Mouse (Mus musculus) liver, postnatal 0 days (tissue): Measurements from ENCODE around the gene Sec24c. TPM values are rescaled to one million over a fixed set of nuclear protein-coding genes. Genes with fewer than 3 reads are reported as not detected.

ENCODE experiments used
- ATAC-seq: fragments of 200-750 bp; cut with Nextera tagmentation; 2 replicates; pipeline ENCODE4 v1.8.0; 2017; ENCODE audit warnings: mild to moderate bottlenecking, moderate library complexity
- DNase-seq: peaks from one replicate; pipeline ENCODE4 v3.0.0-alpha.2; 2016
- H3K27ac ChIP-seq: fragments of 300-500 bp; sonication (generic); 2 replicates; pipeline ENCODE4 v1.5.1; 2014; ENCODE audit warnings: antibody characterized with exemption, moderate library complexity, mild to moderate bottlenecking, low read depth
- H3K27me3 ChIP-seq: fragments of 300-500 bp; sonication (generic); 2 replicates; pipeline ENCODE4 v1.6.1; 2014; ENCODE audit warnings: low read length, control low read depth, mixed read lengths; ENCODE audit not compliant: insufficient read depth
- H3K36me3 ChIP-seq: fragments of 300-500 bp; sonication (generic); replicated peaks from 2 replicates; pipeline ENCODE4 v1.6.1; 2014; ENCODE audit warnings: mild to moderate bottlenecking, control low read depth, low read length, moderate library complexity, mixed read lengths; ENCODE audit not compliant: insufficient read depth
- H3K4me1 ChIP-seq: fragments of 300-500 bp; sonication (generic); 2 replicates; pipeline ENCODE4 v1.6.1; 2014; ENCODE audit warnings: antibody characterized with exemption, mild to moderate bottlenecking, control low read depth; ENCODE audit not compliant: insufficient read depth
- H3K4me2 ChIP-seq: fragments of 300-500 bp; sonication (generic); 2 replicates; pipeline ENCODE4 v1.6.1; 2014; ENCODE audit warnings: low read depth, mild to moderate bottlenecking, low read length, moderate library complexity, mixed read lengths
- H3K4me3 ChIP-seq: fragments of 300-500 bp; sonication (generic); 2 replicates; pipeline ENCODE4 v1.5.1; 2014; ENCODE audit warnings: low read depth, low read length
- H3K9ac ChIP-seq: fragments of 300-500 bp; sonication (generic); replicated peaks from 2 replicates; pipeline ENCODE4 v1.6.1; 2014; ENCODE audit warnings: mild to moderate bottlenecking, moderate library complexity
- H3K9me3 ChIP-seq: fragments of 300-500 bp; sonication (generic); 2 replicates; pipeline ENCODE4 v1.6.1; 2016; ENCODE audit warnings: mild to moderate bottlenecking, control low read depth, low read length, mixed read lengths
- CTCF ChIP-seq: sonication (generic); IDR thresholded peaks from 2 replicates; pipeline ENCODE4 v1.5.1; 2016; ENCODE audit warnings: antibody characterized with exemption, low read depth
- EP300 ChIP-seq: IDR thresholded peaks from 2 replicates; pipeline ENCODE4 v1.6.1; 2016; ENCODE audit warnings: antibody characterized with exemption, low read depth, mild to moderate bottlenecking
- WGBS: fragments of 180-500 bp; shearing (Covaris S2); extraction: QIAGEN DNeasy Blood & Tissue Kit; methylation state at CpG from one replicate; pipeline ENCODE4 v1.1.7; 2014; ENCODE audit not compliant: insufficient replicate concordance; 5-methylcytosine and 5-hydroxymethylcytosine counted together
- polyA plus RNA-seq: library from polyadenylated mRNA; unstranded; fragments of >200 nt; fragmentation: Nextera tagmentation; extraction: Ambion mirVana; gene quantifications from 2 replicates; pipeline ENCODE4 v1.2.1, GENCODE M21; 2015

The Sec24c gene
- polyA plus RNA-seq, 1 experiment from 2014 or later = 31.3 TPM

- Histone ChIP-seq H3K4me3 (peak within 1 kb of the TSS; percentile 97), H3K4me1 (peaks cover 19% of the 10 kb centered on the region), H3K27ac (peak within 1 kb of the TSS; percentile 94), H3K9me3 (no peaks in the 10 kb centered on the region), H3K9ac (peak within 1 kb of the TSS; percentile 98), H3K36me3 (peaks cover 20% of the 10 kb centered on the region), H3K4me2 (peak within 1 kb of the TSS; percentile 97), H3K27me3 (no peaks in the 10 kb centered on the region)
- DNase-seq (peak; percentile 90), ATAC-seq (peak; percentile 89)
- under 1% methylated on average over 74 of the region's 80 CpGs for WGBS
- TF ChIP-seq CTCF (no peak), EP300 (no peak)
Observed at GRCm38 (mm10) chr14:20707201-20708190, 33.4 kb downstream of the Sec24c start, which contains the start of gene Zswim8. Gene Zswim8 (plus strand): TSS chr14:20707552.

- peak overlapping the region; percentile 97 for H3K4me2 ChIP-seq
- peaks cover 19% of the 10 kb centered on the region for H3K4me1 ChIP-seq
- H3K9ac ChIP-seq = peak overlapping the region; percentile 98
- H3K27me3 ChIP-seq = no peaks in the 10 kb centered on the region
- peaks cover 27% of the 10 kb centered on the region for H3K36me3 ChIP-seq
- 11% methylated on average over 10 of the region's 10 CpGs for WGBS
- H3K27ac ChIP-seq = peak overlapping the region; percentile 94
- ATAC-seq = no peak
- peak overlapping the region; percentile 97 for H3K4me3 ChIP-seq
- H3K9me3 ChIP-seq = no peaks in the 10 kb centered on the region
- TF ChIP-seq EP300 (no peak), CTCF (no peak)
- no peak for DNase-seq
Observed at GRCm38 (mm10) chr14:20708239-20708638, 34.1 kb downstream of the Sec24c start.

- H3K36me3 ChIP-seq = peaks cover 74% of the 10 kb centered on the region
- ATAC-seq (no peak), DNase-seq (no peak)
- 66% methylated on average over 11 of the region's 11 CpGs for WGBS
- no peak overlapping the region for H3K4me3 ChIP-seq
- TF ChIP-seq CTCF = no peak
- TF ChIP-seq EP300 = no peak
- peaks cover 4% of the 10 kb centered on the region for H3K4me1 ChIP-seq
- no peaks in the 10 kb centered on the region for H3K27me3 ChIP-seq
- H3K9me3 ChIP-seq = no peaks in the 10 kb centered on the region
- H3K9ac ChIP-seq = no peak overlapping the region
- H3K27ac ChIP-seq = no peak overlapping the region
- no peak overlapping the region for H3K4me2 ChIP-seq
Observed at GRCm38 (mm10) chr14:20713832-20714231, 39.7 kb downstream of the Sec24c start.

- H3K9ac ChIP-seq = no peak overlapping the region
- H3K27ac ChIP-seq = no peak overlapping the region
- no peak overlapping the region for H3K4me2 ChIP-seq
- H3K4me3 ChIP-seq = no peak overlapping the region
- no peak for ATAC-seq
- peaks cover 89% of the 10 kb centered on the region for H3K36me3 ChIP-seq
- no peaks in the 10 kb centered on the region for H3K4me1 ChIP-seq
- H3K27me3 ChIP-seq = no peaks in the 10 kb centered on the region
- 86% methylated on average over 10 of the region's 10 CpGs for WGBS
- no peak for TF ChIP-seq CTCF
- no peak for TF ChIP-seq EP300
- DNase-seq = no peak
- no peaks in the 10 kb centered on the region for H3K9me3 ChIP-seq
Observed at GRCm38 (mm10) chr14:20718443-20718842, 44.3 kb downstream of the Sec24c start.

GRCm38 (mm10) chr14:20719767-20720166 is 45.7 kb downstream of the Sec24c start:
- DNase-seq (no peak), ATAC-seq (no peak)
- no peak for TF ChIP-seq EP300
- no peak for TF ChIP-seq CTCF
- Histone ChIP-seq H3K4me3 (no peak overlapping the region), H3K4me1 (no peaks in the 10 kb centered on the region), H3K9me3 (no peaks in the 10 kb centered on the region), H3K4me2 (no peak overlapping the region), H3K36me3 (peaks cover 88% of the 10 kb centered on the region), H3K27me3 (no peaks in the 10 kb centered on the region), H3K9ac (no peak overlapping the region), H3K27ac (no peak overlapping the region)
- 93% methylated on average over 12 of the region's 12 CpGs for WGBS

- no peak for TF ChIP-seq CTCF
- TF ChIP-seq EP300 = no peak
- Histone ChIP-seq H3K4me3 (no peak overlapping the region), H3K4me1 (peaks cover 8% of the 10 kb centered on the region), H3K27me3 (no peaks in the 10 kb centered on the region), H3K4me2 (no peak overlapping the region), H3K9me3 (no peaks in the 10 kb centered on the region), H3K27ac (no peak overlapping the region), H3K36me3 (peaks cover 92% of the 10 kb centered on the region), H3K9ac (no peak overlapping the region)
- ATAC-seq (peak; percentile 12; the same call in 1 of the 2 replicates), DNase-seq (no peak)
- WGBS = 84% methylated on average over 4 of the region's 4 CpGs
Observed at GRCm38 (mm10) chr14:20721371-20721770, 47.3 kb downstream of the Sec24c start.
